ENCODE assay signal across 11 mouse cellular contexts in the genomic region with DNA sequence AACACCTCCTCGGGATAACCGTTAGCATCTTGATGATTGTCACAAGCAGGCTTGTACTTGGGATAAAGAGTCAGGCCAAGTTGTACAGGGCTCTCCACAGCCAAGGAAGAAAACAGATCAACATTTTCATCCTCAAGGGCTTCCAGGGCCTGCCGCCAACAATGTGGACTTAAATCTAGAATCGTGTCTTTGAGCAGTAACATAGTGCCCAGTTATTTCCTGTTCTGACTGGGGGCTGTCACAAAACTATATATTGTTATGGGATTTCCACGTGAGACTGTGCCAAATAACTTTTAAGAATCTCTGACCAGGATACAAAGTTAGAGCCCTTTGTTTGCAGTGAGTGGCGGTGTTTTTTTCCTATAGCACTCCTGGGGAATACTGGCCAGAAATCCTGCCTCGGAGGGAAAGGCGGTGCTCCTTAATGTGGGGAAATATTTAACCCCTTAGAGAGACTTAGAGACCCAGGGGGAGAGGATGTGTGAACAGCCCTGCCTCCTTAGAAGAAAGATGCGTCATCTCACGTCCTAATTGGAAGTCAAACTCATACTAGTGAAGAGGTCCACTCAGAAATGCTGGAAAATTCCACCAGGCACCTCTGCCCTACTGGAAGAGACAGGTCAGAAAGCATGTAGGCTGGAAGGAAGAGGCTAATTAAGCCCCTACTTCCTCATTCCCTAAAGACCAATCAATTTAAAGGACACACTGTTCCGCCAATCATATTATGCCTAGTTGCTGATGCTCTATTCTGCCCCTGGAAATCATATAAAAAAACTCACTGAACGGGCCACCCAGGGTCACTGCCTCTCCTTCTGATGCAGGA. TPM values are rescaled to one million over a fixed set of nuclear protein-coding genes. Genes with fewer than 3 reads are reported as not detected.
A peak's percentile ranks its signal among the peaks of the same experiment; 100 is the strongest.
DNase-seq lines count a peak whose midpoint lies in the region; ATAC-seq and TF ChIP-seq lines count a peak whose summit lies in the region.
"Had no signal": no experiment of that assay in that cellular context is flagged by ENCODE, and none has a peak within 500 bp of the region (broad histone marks: within the 10 kb centered on the region; RNA-seq: fewer than 3 reads in every experiment).

No protein-coding gene starts in this region.

- H3K4me1 ChIP-seq in lung, embryonic 14.5 days (ENCODE audit: insufficient read depth): no peaks in the 10 kb centered on the region
- H3K4me1 ChIP-seq in lung, adult 2 months (ENCODE audit: control insufficient read depth, insufficient read depth, low read length): peaks cover 5% of the 10 kb centered on the region; the same call in 1 of the 2 replicates
- peaks cover 7% of the 10 kb centered on the region; the same call in 1 of the 2 replicates for H3K4me1 ChIP-seq in kidney, embryonic 14.5 days (ENCODE audit: control insufficient read depth, insufficient read depth, low read length)
- H3K4me1 ChIP-seq in midbrain, embryonic 10.5 days: no peaks in the 10 kb centered on the region
- H3K4me1 ChIP-seq: forebrain, embryonic 13.5 days had no signal

- H3K9me3 ChIP-seq in lung, embryonic 14.5 days (ENCODE audit: low read depth, low read length): no peaks in the 10 kb centered on the region
- H3K9me3 ChIP-seq in kidney, embryonic 14.5 days (ENCODE audit: control insufficient read depth, low read length): peaks cover 3% of the 10 kb centered on the region; the same call in 1 of the 2 replicates
- peaks cover 12% of the 10 kb centered on the region for H3K9me3 ChIP-seq in midbrain, embryonic 10.5 days (replicated peaks)
- H3K9me3 ChIP-seq: forebrain, embryonic 13.5 days had no signal

- no peak overlapping the region for H3K27ac ChIP-seq in lung, embryonic 14.5 days (ENCODE audit: low read depth)
- H3K27ac ChIP-seq in kidney, embryonic 14.5 days (ENCODE audit: low read depth, low read length): no peak overlapping the region; the same call in 1 of the 2 replicates
- H3K27ac ChIP-seq in midbrain, embryonic 10.5 days (replicated peaks): no peak overlapping the region
- H3K27ac ChIP-seq: forebrain, embryonic 13.5 days had no signal

- peak overlapping the region; percentile 8; the same call in 1 of the 2 replicates for H3K4me2 ChIP-seq in lung, embryonic 14.5 days
- H3K4me2 ChIP-seq in kidney, embryonic 14.5 days (replicated peaks; ENCODE audit: low read depth, low read length): 0 out of 2 replicates have a peak overlapping the region, but pooled peaks have one; percentile 8
- H3K4me2 ChIP-seq: forebrain, embryonic 13.5 days had no signal

- no peak for TF ChIP-seq CTCF in lung, embryonic 14.5 days (IDR thresholded peaks at IDR 0.05; ENCODE audit: low read depth)
- TF ChIP-seq CTCF in lung, adult 2 months (IDR thresholded peaks at IDR 0.05; ENCODE audit: insufficient read depth, low read length): no peak

- H3K4me3 ChIP-seq in lung, embryonic 14.5 days (ENCODE audit: low read depth, low read length): no peak overlapping the region
- H3K4me3 ChIP-seq in lung, adult 2 months (replicated peaks; ENCODE audit: extremely low read depth, low read depth, low read length): no peak overlapping the region
- H3K4me3 ChIP-seq in kidney, embryonic 14.5 days (ENCODE audit: low read length): no peak overlapping the region
- H3K4me3 ChIP-seq in midbrain, embryonic 10.5 days: no peak overlapping the region
- H3K4me3 ChIP-seq: forebrain, embryonic 13.5 days had no signal

- H3K27me3 ChIP-seq in lung, embryonic 14.5 days (ENCODE audit: insufficient read depth, low read length): no peaks in the 10 kb centered on the region
- no peaks in the 10 kb centered on the region for H3K27me3 ChIP-seq in kidney, embryonic 14.5 days (ENCODE audit: control insufficient read depth, insufficient read depth, low read length)
- no peaks in the 10 kb centered on the region for H3K27me3 ChIP-seq in midbrain, embryonic 10.5 days (ENCODE audit: low read depth, poor library complexity, severe bottlenecking)
- H3K27me3 ChIP-seq: forebrain, embryonic 13.5 days had no signal

- TF ChIP-seq POLR2A in lung, adult 2 months (IDR thresholded peaks at IDR 0.05; ENCODE audit: borderline replicate concordance, extremely low read depth, low read depth, low read length): no peak

- WGBS in lung, embryonic 14.5 days: 44% methylated on average over 12 of the region's 12 CpGs
- 23% methylated on average over 12 of the region's 12 CpGs for WGBS in lung, adult 2 months
- WGBS in kidney, embryonic 14.5 days: 53% methylated on average over 12 of the region's 12 CpGs
- WGBS in midbrain, embryonic 10.5 days: 70% methylated on average over 12 of the region's 12 CpGs

- no peak overlapping the region for H3K9ac ChIP-seq in lung, embryonic 14.5 days
- 0 out of 2 replicates have a peak overlapping the region, but pooled peaks have one; percentile 8 for H3K9ac ChIP-seq in kidney, embryonic 14.5 days (ENCODE audit: low read depth, low read length)
- H3K9ac ChIP-seq: forebrain, embryonic 13.5 days; liver, postnatal 0 days had no signal

- DNase-seq in adrenal gland, postnatal 14 days: peak; percentile 30
- no peak for DNase-seq in adrenal gland, adult 2 months
- DNase-seq in lung, embryonic 14.5 days: peak; percentile 62
- DNase-seq in lung, adult 2 months: no peak
- peak; percentile 41 for DNase-seq in lung, postnatal 10 days
- no peak for DNase-seq in midbrain, embryonic 10.5 days (ENCODE audit: low spot score)
- DNase-seq in left cerebral cortex, adult 11 months (ENCODE audit: low spot score): no peak
- DNase-seq: liver, postnatal 0 days; right cerebral cortex, postnatal 4 days had no signal

- ATAC-seq in lung, embryonic 14.5 days (ENCODE audit: insufficient read depth): no peak
- no peak; the same call in 1 of the 2 replicates for ATAC-seq in kidney, embryonic 14.5 days (ENCODE audit: low FRiP score, low TSS enrichment)
- ATAC-seq: forebrain, embryonic 13.5 days; liver, postnatal 0 days had no signal

- no peaks in the 10 kb centered on the region for H3K36me3 ChIP-seq in lung, embryonic 14.5 days (ENCODE audit: insufficient read depth)
- no peaks in the 10 kb centered on the region for H3K36me3 ChIP-seq in kidney, embryonic 14.5 days (ENCODE audit: control insufficient read depth, insufficient read depth, low read length)
- no peaks in the 10 kb centered on the region for H3K36me3 ChIP-seq in midbrain, embryonic 10.5 days

RNA-seq across cellular contexts. Expression of a gene that starts 55.3 kb away (rescaled TPM):
- total RNA-seq in adrenal gland, postnatal 14 days (2021): 78.1 and 86.7 TPM in 2 replicates
- 100 to 1,000 TPM in 1 of 2 experiments, 10 to 100 TPM in 1; 88.3 to 109 TPM for total RNA-seq in adrenal gland, adult 2 months (2021)
- polyA plus RNA-seq in adrenal gland, adult 2 months (2012; rRNA removed): 41.6 and 50.5 TPM in 2 replicates
- polyA plus RNA-seq in lung, embryonic 14.5 days (2014; fragmentation: Nextera tagmentation; extraction: Ambion mirVana): 131 and 141 TPM in 2 replicates
- polyA plus RNA-seq in lung, adult 2 months (2012; rRNA removed): 67.2 and 114 TPM in 2 replicates
- 103 and 118 TPM in 2 replicates for polyA plus RNA-seq in kidney, embryonic 14.5 days (2014; fragmentation: Nextera tagmentation; extraction: Ambion mirVana)
- polyA plus RNA-seq in midbrain, embryonic 10.5 days (2016; fragmentation: Nextera tagmentation; extraction: Ambion mirVana): 68.6 and 73.7 TPM in 2 replicates

Comparison
In these comparisons a context has a peak if more than half of its experiments do, and no peak if none do; other contexts are left out.
1. DNase-seq: peak in adrenal gland, postnatal 14 days (single experiment), lung, embryonic 14.5 days (single experiment) and lung, postnatal 10 days (single experiment); none in adrenal gland, adult 2 months (single experiment), lung, adult 2 months (single experiment), midbrain, embryonic 10.5 days (single experiment) and left cerebral cortex, adult 11 months (single experiment).